Comparison of ENCODE assay signal across 10 mouse cellular contexts in the genomic region with DNA sequence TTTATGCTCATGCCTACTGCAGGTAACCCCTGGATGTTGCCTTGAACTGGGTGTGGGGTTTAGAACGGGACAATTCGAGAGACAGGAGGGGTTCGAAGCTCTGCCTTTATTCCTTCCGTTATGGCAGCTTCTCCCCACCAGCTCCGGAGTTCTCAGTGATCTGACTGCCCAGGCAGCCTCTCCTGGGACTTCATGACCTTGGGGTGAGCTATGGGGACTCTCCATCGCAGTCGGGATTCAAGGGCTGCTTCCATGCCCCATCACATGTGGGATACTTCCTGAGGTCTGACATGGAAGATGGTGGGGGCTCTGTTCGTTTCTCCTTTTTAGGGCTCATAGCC. TPM values are rescaled to one million over a fixed set of nuclear protein-coding genes. Genes with fewer than 3 reads are reported as not detected.
DNase-seq lines count a peak whose midpoint lies in the region; ATAC-seq and TF ChIP-seq lines count a peak whose summit lies in the region.
"Had no signal": no experiment of that assay in that cellular context is flagged by ENCODE, and none has a peak within 500 bp of the region (broad histone marks: within the 10 kb centered on the region; RNA-seq: fewer than 3 reads in every experiment).

No protein-coding gene starts in this region.

- H3K9ac ChIP-seq in heart, embryonic 12.5 days: peak overlapping the region; percentile 80; the same call in 1 of the 2 replicates
- H3K9ac ChIP-seq in midbrain, embryonic 12.5 days (replicated peaks): no peak overlapping the region
- H3K9ac ChIP-seq in midbrain, embryonic 11.5 days (ENCODE audit: low read length): no peak overlapping the region
- H3K9ac ChIP-seq in hindbrain, postnatal 0 days (replicated peaks; ENCODE audit: low read length): no peak overlapping the region

- peaks cover 41% of the 10 kb centered on the region for H3K4me1 ChIP-seq in heart, embryonic 12.5 days (replicated peaks)
- H3K4me1 ChIP-seq in midbrain, embryonic 12.5 days: peaks cover 21% of the 10 kb centered on the region
- H3K4me1 ChIP-seq in midbrain, embryonic 11.5 days (ENCODE audit: control insufficient read depth, insufficient read depth, low read length): peaks cover 13% of the 10 kb centered on the region
- H3K4me1 ChIP-seq in hindbrain, postnatal 0 days (ENCODE audit: insufficient read depth, low read length): peaks cover 5% of the 10 kb centered on the region; the same call in 1 of the 2 replicates
- H3K4me1 ChIP-seq in small intestine, adult 2 months (ENCODE audit: control insufficient read depth, insufficient read depth, insufficient read length, low read length): peaks cover 21% of the 10 kb centered on the region; the same call in 1 of the 2 replicates

- H3K4me3 ChIP-seq in heart, embryonic 12.5 days: peak overlapping the region; percentile 75
- H3K4me3 ChIP-seq in midbrain, embryonic 12.5 days: no peak overlapping the region
- H3K4me3 ChIP-seq in midbrain, embryonic 11.5 days (ENCODE audit: low read depth, low read length): no peak overlapping the region
- H3K4me3 ChIP-seq in hindbrain, postnatal 0 days (ENCODE audit: low read length): peak overlapping the region; percentile 50; the same call in 1 of the 2 replicates
- peak overlapping the region; percentile 81 for H3K4me3 ChIP-seq in small intestine, adult 2 months (ENCODE audit: low read depth, low read length)

- H3K27ac ChIP-seq in heart, embryonic 12.5 days (ENCODE audit: poor library complexity, severe bottlenecking): 0 out of 2 replicates have a peak overlapping the region, but pooled peaks have one; percentile 44
- H3K27ac ChIP-seq in midbrain, embryonic 12.5 days (replicated peaks): no peak overlapping the region
- no peak overlapping the region for H3K27ac ChIP-seq in midbrain, embryonic 11.5 days (ENCODE audit: low read depth, low read length)
- no peak overlapping the region for H3K27ac ChIP-seq in hindbrain, postnatal 0 days
- H3K27ac ChIP-seq in small intestine, adult 2 months (ENCODE audit: insufficient read depth, low read depth, low read length): peak overlapping the region; percentile 53

- ATAC-seq in heart, embryonic 12.5 days (ENCODE audit: insufficient number of reproducible peaks, low FRiP score): no peak
- no peak for ATAC-seq in midbrain, embryonic 12.5 days (ENCODE audit: low FRiP score, low read depth)
- ATAC-seq in midbrain, embryonic 11.5 days (ENCODE audit: low FRiP score): no peak
- 0 out of 2 replicates have a peak, but pooled peaks have one; percentile 15 for ATAC-seq in hindbrain, postnatal 0 days

- H3K36me3 ChIP-seq in heart, embryonic 12.5 days: peaks cover 5% of the 10 kb centered on the region; the same call in 1 of the 2 replicates
- no peaks in the 10 kb centered on the region for H3K36me3 ChIP-seq in midbrain, embryonic 12.5 days
- H3K36me3 ChIP-seq in midbrain, embryonic 11.5 days (ENCODE audit: control insufficient read depth, insufficient read depth, low read length): no peaks in the 10 kb centered on the region
- no peaks in the 10 kb centered on the region for H3K36me3 ChIP-seq in hindbrain, postnatal 0 days (ENCODE audit: insufficient read depth, low read length)
- no peaks in the 10 kb centered on the region for H3K36me3 ChIP-seq in small intestine, adult 2 months (ENCODE audit: control insufficient read depth, insufficient read depth, low read length)

- H3K27me3 ChIP-seq in heart, embryonic 12.5 days (replicated peaks): 0 out of 2 replicates have a peak, but pooled peaks cover 7% of the 10 kb centered on the region
- peaks cover 75% of the 10 kb centered on the region for H3K27me3 ChIP-seq in midbrain, embryonic 12.5 days
- peaks cover 42% of the 10 kb centered on the region for H3K27me3 ChIP-seq in midbrain, embryonic 11.5 days (ENCODE audit: control insufficient read depth, insufficient read depth, low read length)
- H3K27me3 ChIP-seq in hindbrain, postnatal 0 days (ENCODE audit: insufficient read depth, low read length): peaks cover 31% of the 10 kb centered on the region
- peaks cover 9% of the 10 kb centered on the region for H3K27me3 ChIP-seq in small intestine, adult 2 months (ENCODE audit: control insufficient read depth, insufficient read depth, low read length)

- peak overlapping the region; percentile 99 for H3K4me2 ChIP-seq in heart, embryonic 12.5 days
- H3K4me2 ChIP-seq in midbrain, embryonic 12.5 days (replicated peaks): peak overlapping the region; percentile 97; the same call in 1 of the 2 replicates
- H3K4me2 ChIP-seq in midbrain, embryonic 11.5 days: no peak overlapping the region
- 0 out of 2 replicates have a peak overlapping the region, but pooled peaks have one; percentile 93 for H3K4me2 ChIP-seq in hindbrain, postnatal 0 days (ENCODE audit: low read depth, low read length)

- TF ChIP-seq POLR2A in small intestine, adult 2 months (IDR thresholded peaks at IDR 0.05; ENCODE audit: low read depth, low read length): 0 out of 2 replicates have a peak, but pooled peaks have one; percentile 13

- 13% methylated on average over 8 of the region's 8 CpGs for WGBS in heart, embryonic 12.5 days
- 12% methylated on average over 8 of the region's 8 CpGs for WGBS in midbrain, embryonic 12.5 days
- 17% methylated on average over 8 of the region's 8 CpGs for WGBS in midbrain, embryonic 11.5 days
- WGBS in hindbrain, postnatal 0 days: 9% methylated on average over 8 of the region's 8 CpGs
- WGBS in small intestine, adult 2 months: 10% methylated on average over 8 of the region's 8 CpGs

- no peak for DNase-seq in heart, postnatal 4 days
- DNase-seq in midbrain, embryonic 11.5 days (ENCODE audit: low spot score, missing footprints): no peak
- no peak for DNase-seq in hindbrain, postnatal 0 days (ENCODE audit: low spot score)
- no peak for DNase-seq in left cerebral cortex, postnatal 25 days (ENCODE audit: low spot score in 2 of 2)
- DNase-seq in cerebellum, postnatal 14 days: no peak
- DNase-seq: adrenal gland, postnatal 14 days; retina, postnatal 1 day had no signal

- intact Hi-C loops in left cerebral cortex, postnatal 25 days (cut with DNase I): no loop called here

- no peak for TF ChIP-seq CTCF in hindbrain, postnatal 0 days (IDR thresholded peaks at IDR 0.05; ENCODE audit: low read depth)
- no peak for TF ChIP-seq CTCF in small intestine, adult 2 months (IDR thresholded peaks at IDR 0.05; ENCODE audit: extremely low read depth, insufficient read length, insufficient replicate concordance, low read depth, low read length)

- no peaks in the 10 kb centered on the region; the same call in 1 of the 2 replicates for H3K9me3 ChIP-seq in heart, embryonic 12.5 days (replicated peaks)
- H3K9me3 ChIP-seq in midbrain, embryonic 12.5 days: peaks cover 3% of the 10 kb centered on the region; the same call in 1 of the 2 replicates
- H3K9me3 ChIP-seq in midbrain, embryonic 11.5 days (ENCODE audit: control insufficient read depth, low read length): no peaks in the 10 kb centered on the region
- H3K9me3 ChIP-seq in hindbrain, postnatal 0 days (ENCODE audit: low read length): no peaks in the 10 kb centered on the region

RNA-seq across cellular contexts. Expression of a gene that starts 1.7 kb away (rescaled TPM):
- 11.2 and 12.5 TPM in 2 replicates for polyA plus RNA-seq in heart, embryonic 12.5 days (2016; fragmentation: Nextera tagmentation; extraction: Ambion mirVana)
- 1 to 10 TPM; 3.0 TPM for total RNA-seq in heart, postnatal 4 days (2021)
- 1.5 and 2.7 TPM in 2 replicates for polyA plus RNA-seq in midbrain, embryonic 12.5 days (2016; fragmentation: Nextera tagmentation; extraction: Ambion mirVana)
- 1.2 and 1.6 TPM in 2 replicates for polyA plus RNA-seq in midbrain, embryonic 11.5 days (2014; fragmentation: Nextera tagmentation; extraction: Ambion mirVana)
- total RNA-seq in hindbrain, postnatal 0 days (2014; rRNA removed): 2.4 and 3.9 TPM in 2 replicates
- polyA plus RNA-seq in hindbrain, postnatal 0 days (2015; fragmentation: Nextera tagmentation; extraction: Ambion mirVana): 1.8 and 2.1 TPM in 2 replicates
- polyA plus RNA-seq in small intestine, adult 2 months (2012; rRNA removed): 11.9 and 14.9 TPM in 2 replicates
- 1 to 10 TPM; 4.7 to 5.4 TPM for total RNA-seq in left cerebral cortex, postnatal 25 days (2021)

RNA-seq across cellular contexts. Expression of a gene that starts 20.4 kb away (rescaled TPM):
- polyA plus RNA-seq in heart, embryonic 12.5 days (2016; fragmentation: Nextera tagmentation; extraction: Ambion mirVana): 10.6 and 15.4 TPM in 2 replicates
- 10 to 100 TPM; 11.6 to 15.1 TPM for total RNA-seq in heart, postnatal 4 days (2021)
- polyA plus RNA-seq in midbrain, embryonic 12.5 days (2016; fragmentation: Nextera tagmentation; extraction: Ambion mirVana): 13.7 and 17.2 TPM in 2 replicates
- polyA plus RNA-seq in midbrain, embryonic 11.5 days (2014; fragmentation: Nextera tagmentation; extraction: Ambion mirVana): 5.6 and 6.8 TPM in 2 replicates
- total RNA-seq in hindbrain, postnatal 0 days (2014; rRNA removed): 13.1 and 27.5 TPM in 2 replicates
- polyA plus RNA-seq in hindbrain, postnatal 0 days (2015; fragmentation: Nextera tagmentation; extraction: Ambion mirVana): 7.6 and 7.7 TPM in 2 replicates
- 3.0 and 3.4 TPM in 2 replicates for polyA plus RNA-seq in small intestine, adult 2 months (2012; rRNA removed)
- total RNA-seq in left cerebral cortex, postnatal 25 days (2021): 1 to 10 TPM; 1.5 to 1.8 TPM

RNA-seq across cellular contexts. Expression of a gene that starts 56.9 kb away (rescaled TPM):
- not detected in 2 replicates for polyA plus RNA-seq in heart, embryonic 12.5 days (2016; fragmentation: Nextera tagmentation; extraction: Ambion mirVana)
- total RNA-seq in heart, postnatal 4 days (2021): not detected
- polyA plus RNA-seq in midbrain, embryonic 12.5 days (2016; fragmentation: Nextera tagmentation; extraction: Ambion mirVana): not detected in 2 replicates
- polyA plus RNA-seq in midbrain, embryonic 11.5 days (2014; fragmentation: Nextera tagmentation; extraction: Ambion mirVana): 0.20 and 0.25 TPM in 2 replicates
- 0.47 TPM in 1 of 2 replicates, not detected in the other for total RNA-seq in hindbrain, postnatal 0 days (2014; rRNA removed)
- polyA plus RNA-seq in hindbrain, postnatal 0 days (2015; fragmentation: Nextera tagmentation; extraction: Ambion mirVana): 0.59 TPM in 1 of 2 replicates, not detected in the other
- polyA plus RNA-seq in small intestine, adult 2 months (2012; rRNA removed): 0.20 and 0.22 TPM in 2 replicates
- total RNA-seq in left cerebral cortex, postnatal 25 days (2021): under 1 TPM in 1 of 2 experiments, not detected in 1; 0.53 TPM
- total RNA-seq: adrenal gland, postnatal 14 days had no signal

Comparison
In these comparisons a context has a peak if more than half of its experiments do, and no peak if none do; other contexts are left out.
1. H3K27ac ChIP-seq: peak in heart, embryonic 12.5 days (single experiment) and small intestine, adult 2 months (single experiment); none in midbrain, embryonic 12.5 days (single experiment), midbrain, embryonic 11.5 days (single experiment) and hindbrain, postnatal 0 days (single experiment).
2. H3K4me3 ChIP-seq: peak in heart, embryonic 12.5 days (single experiment), hindbrain, postnatal 0 days (single experiment) and small intestine, adult 2 months (single experiment); none in midbrain, embryonic 12.5 days (single experiment) and midbrain, embryonic 11.5 days (single experiment).